Mouse (Mus musculus): Measurements from ENCODE around the gene Grap.

Grap gene

DNA sequence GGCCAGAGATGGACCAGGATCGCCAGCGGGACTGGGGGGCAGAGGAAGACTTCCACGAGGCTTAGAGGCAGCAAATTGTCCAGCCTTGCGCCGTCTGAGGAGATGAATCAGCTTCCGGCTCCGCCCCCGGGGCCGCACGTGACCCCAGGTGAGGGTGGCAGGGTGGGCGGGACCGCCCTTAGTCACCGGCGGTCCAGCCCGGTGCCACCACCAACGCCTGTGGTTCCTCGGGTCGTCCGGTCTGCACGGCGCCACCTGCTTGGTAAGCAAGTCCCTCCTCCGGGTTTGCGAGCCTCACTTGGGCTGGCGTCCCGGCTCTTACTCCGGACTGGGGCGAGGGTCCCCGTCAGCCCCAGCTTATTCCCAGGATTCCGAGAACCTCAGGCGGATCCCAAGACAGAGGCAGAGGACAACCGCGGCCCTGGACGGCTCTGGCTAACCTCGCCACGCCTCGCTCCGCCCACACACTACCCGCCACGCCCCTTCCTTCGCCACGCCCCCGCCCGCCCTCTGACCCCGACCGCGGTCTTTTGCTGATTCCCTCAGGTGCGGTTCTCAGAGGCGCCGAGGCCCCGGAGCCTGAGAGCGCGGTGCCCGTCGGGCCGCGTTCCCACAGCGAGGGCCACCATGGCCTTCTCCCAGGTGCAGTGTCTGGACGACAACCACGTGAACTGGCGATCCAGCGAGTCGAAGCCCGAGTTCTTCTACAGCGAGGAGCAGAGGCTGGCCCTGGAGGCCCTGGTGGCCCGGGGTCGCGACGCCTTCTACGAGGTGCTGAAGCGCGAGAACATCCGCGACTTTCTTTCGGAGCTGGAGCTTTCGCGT is 31.1 kb downstream of the Grap start, which contains the start of gene Fam83g:
Gene Fam83g, plus strand, starts transcription at position 185 of the 825 bp plus-strand sequence.
- no peak for TF ChIP-seq GATA4 (IDR thresholded peaks at IDR 0.05; ENCODE audit: insufficient replicate concordance, low read length)

- TF ChIP-seq GATA4 (IDR thresholded peaks at IDR 0.05; ENCODE audit: insufficient replicate concordance, low read length) = no peak
Observed at GRCm38 (mm10) chr11:61685119-61685725, 32.2 kb downstream of the Grap start.

DNA sequence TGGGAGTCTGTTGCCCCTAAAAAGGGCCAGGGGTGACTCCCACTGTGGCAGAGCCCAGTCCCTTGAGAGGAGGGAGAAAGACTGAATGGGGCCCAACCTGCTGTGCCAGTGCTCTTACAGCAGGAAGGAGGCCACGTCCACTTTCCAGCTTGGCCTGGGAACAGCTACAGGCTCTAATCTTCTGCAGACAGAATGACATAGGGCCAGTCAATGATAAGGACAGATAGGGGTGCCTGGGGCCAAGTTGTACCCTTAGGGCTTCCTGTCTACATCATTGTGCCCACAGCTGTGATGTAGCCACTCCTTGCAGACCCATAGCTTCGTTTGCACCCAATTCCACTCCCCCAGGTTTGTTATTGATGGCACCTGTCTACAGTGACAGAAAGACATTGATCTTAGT is 33.1 kb downstream of the Grap start:
- TF ChIP-seq GATA4 (IDR thresholded peaks at IDR 0.05; ENCODE audit: insufficient replicate concordance, low read length) = no peak

- no peak for TF ChIP-seq GATA4 (IDR thresholded peaks at IDR 0.05; ENCODE audit: insufficient replicate concordance, low read length)
Observed at GRCm38 (mm10) chr11:61686906-61687453, 33.9 kb downstream of the Grap start.

- TF ChIP-seq GATA4 (IDR thresholded peaks at IDR 0.05; ENCODE audit: insufficient replicate concordance, low read length) = no peak
Observed at GRCm38 (mm10) chr11:61687595-61687994, 34.5 kb downstream of the Grap start.

GRCm38 (mm10) chr11:61692996-61693395 is 39.9 kb downstream of the Grap start:
- TF ChIP-seq GATA4 (IDR thresholded peaks at IDR 0.05; ENCODE audit: insufficient replicate concordance, low read length) = no peak

DNA sequence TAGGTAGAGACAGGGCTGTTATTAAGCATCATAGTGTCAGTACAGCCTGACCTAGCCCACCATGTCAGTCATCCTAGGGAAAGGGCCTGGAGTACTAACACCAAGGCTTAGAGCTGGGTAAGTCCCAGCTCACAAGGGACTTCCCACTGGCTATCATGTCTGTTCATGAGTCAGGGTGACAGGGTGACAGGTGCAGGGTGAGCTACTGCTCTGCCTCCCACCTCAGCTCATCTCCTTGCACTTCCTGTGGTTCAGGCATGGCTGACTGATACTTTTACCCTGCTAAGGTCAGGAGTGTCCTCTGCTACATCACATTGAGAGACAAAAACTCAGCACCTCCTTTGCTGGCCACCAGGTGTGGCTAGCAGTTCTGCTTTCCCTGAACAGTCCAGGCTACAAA is 45.8 kb downstream of the Grap start:
- TF ChIP-seq GATA4 (IDR thresholded peaks at IDR 0.05; ENCODE audit: insufficient replicate concordance, low read length) = no peak

GRCm38 (mm10) chr11:61699460-61699859 is 46.4 kb downstream of the Grap start:
- TF ChIP-seq GATA4 (IDR thresholded peaks at IDR 0.05; ENCODE audit: insufficient replicate concordance, low read length) = no peak

DNA sequence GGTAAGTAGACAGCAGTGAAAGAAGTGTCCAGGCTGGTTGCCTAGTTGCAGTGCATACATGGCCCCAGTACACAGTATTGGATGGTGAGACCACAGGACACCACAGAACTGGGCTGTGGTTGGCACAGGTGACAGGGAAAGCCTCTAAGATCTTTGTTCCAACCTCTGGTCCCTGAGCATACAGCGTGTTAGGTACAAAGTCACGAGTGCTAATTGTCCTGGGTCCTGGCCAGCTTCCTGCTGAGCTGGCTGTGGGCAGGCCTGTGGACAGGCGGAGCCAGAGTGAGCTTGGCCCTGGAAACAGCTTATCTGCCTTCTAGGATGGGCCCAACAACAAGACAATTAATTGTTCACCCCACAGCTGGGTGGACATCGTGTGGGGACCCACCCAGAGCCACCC is 46.9 kb downstream of the Grap start:
- no peak; the same call in 1 of the 2 replicates for TF ChIP-seq GATA4 (IDR thresholded peaks at IDR 0.05; ENCODE audit: insufficient replicate concordance, low read length)

DNA sequence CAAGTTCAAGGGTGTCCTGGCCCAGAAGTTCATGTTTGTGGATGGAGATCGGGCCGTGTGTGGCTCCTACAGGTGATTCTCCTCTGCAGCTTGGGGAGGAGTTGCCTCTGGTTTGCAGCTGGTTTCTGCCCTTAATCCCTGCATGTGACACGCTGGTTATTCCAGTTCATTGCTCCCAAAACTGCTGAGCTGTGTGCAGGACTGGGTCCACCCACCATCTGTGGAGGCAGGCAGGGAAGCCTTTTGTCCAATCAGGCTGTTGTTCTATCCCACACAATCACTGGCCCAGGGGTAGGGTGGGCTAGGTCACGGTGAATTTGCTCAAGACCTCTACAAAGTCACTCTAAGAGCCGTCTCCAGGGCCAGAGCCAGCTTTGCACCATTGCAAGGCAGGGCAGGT is 48.6 kb downstream of the Grap start:
- no peak for TF ChIP-seq GATA4 (IDR thresholded peaks at IDR 0.05; ENCODE audit: insufficient replicate concordance, low read length)

DNA sequence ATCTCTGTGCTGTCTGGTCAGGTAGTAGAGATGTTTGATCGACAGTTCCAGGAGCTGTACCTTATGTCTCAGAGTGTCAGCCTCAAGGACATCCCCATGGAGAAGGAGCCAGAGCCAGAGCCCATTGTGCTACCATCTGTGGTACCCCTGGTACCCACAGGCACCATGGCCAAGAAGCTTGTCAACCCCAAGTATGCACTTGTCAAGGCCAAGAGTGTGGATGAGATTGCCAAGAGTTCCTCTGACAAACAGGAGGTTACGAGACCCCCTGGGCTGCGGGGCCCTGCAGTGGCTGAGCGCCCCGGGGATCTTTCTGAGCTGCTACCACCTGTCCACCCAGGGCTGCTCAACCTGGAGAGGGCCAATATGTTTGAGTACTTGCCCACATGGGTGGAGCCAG is 49.4 kb downstream of the Grap start:
- TF ChIP-seq GATA4 (IDR thresholded peaks at IDR 0.05; ENCODE audit: insufficient replicate concordance, low read length) = no peak

DNA sequence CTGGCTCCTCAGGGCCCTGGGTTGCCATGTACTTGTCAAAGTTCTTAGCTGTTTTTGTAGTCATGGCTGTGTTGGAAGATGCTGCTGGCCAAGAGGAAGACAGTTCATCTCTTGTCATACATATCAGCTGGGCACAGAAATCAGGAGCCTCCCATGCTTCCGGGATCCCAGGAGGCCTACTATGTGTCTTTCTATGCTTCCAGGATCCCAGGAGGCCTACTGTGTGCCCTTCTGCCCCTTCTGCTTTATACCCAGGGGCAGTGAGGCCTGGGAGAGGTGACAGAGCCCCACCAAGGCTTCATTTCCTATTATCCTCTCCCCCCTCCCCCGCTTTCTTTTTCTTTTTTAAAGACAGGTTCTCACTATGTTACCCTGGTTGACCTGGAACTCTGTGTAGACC is 52.5 kb downstream of the Grap start:
- TF ChIP-seq GATA4 (IDR thresholded peaks at IDR 0.05; ENCODE audit: insufficient replicate concordance, low read length) = no peak

DNA sequence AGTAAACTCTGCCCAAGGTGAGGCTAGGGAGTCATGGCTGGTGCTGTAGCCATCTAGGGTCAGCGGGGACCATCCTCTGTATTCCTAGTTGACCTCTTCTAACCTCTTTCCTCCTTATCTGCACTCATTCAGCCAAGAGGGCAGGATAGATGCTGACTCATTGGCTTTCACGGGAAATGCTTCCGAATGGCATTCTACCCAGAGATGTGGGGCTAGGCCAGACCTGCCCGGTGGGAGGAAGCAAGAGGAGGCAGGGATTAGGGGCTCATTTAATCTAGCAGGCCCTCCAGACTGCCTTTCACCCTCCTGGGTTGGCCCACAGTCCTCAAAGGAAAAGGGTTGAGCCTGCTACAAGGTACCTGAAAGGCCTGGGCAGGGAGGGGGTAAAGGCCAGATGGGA is 53.2 kb downstream of the Grap start:
- no peak for TF ChIP-seq GATA4 (IDR thresholded peaks at IDR 0.05; ENCODE audit: insufficient replicate concordance, low read length)

GRCm38 (mm10) chr11:61708928-61709327 is 55.9 kb downstream of the Grap start:
- no peak for TF ChIP-seq GATA4 (IDR thresholded peaks at IDR 0.05; ENCODE audit: insufficient replicate concordance, low read length)

GRCm38 (mm10) chr11:61713157-61713855 is 60.2 kb downstream of the Grap start:
- TF ChIP-seq GATA4 (IDR thresholded peaks at IDR 0.05; ENCODE audit: insufficient replicate concordance, low read length) = no peak
